Mouse (Mus musculus) bone marrow macrophage, adult 2 months (primary cell): Measurements from ENCODE around the gene Tox2.

Experiments
- CTCF ChIP-seq: IDR thresholded peaks from 2 replicates; pipeline ENCODE4 v1.5.1; 2012; ENCODE audit warnings: low read depth, mild to moderate bottlenecking, low read length, moderate library complexity
- POLR2A ChIP-seq: IDR thresholded peaks from 2 replicates; pipeline ENCODE4 v1.6.1; 2012; ENCODE audit warnings: mild to moderate bottlenecking, low read depth, low read length, borderline replicate concordance

GRCm38 (mm10) chr2:163248912-163249311 is 46.0 kb downstream of the Tox2 start:
- TF ChIP-seq CTCF (no peak), POLR2A (no peak)
